Mouse (Mus musculus): ENCODE data around the gene Emilin1. TPM values are rescaled to one million over a fixed set of nuclear protein-coding genes. Genes with fewer than 3 reads are reported as not detected.

Emilin1 gene
- polyA plus RNA-seq, 1 experiment from 2014 or later, result 30.3 TPM

GRCm38 (mm10) chr5:30955751-30956150, 42.5 kb downstream of the Emilin1 start:
- no peak for ATAC-seq (ENCODE audit: low FRiP score)
- no peak overlapping the region for H3K9ac ChIP-seq (ENCODE audit: low read length)
- H3K4me3 ChIP-seq (ENCODE audit: low read depth, low read length), result no peak overlapping the region
- H3K27ac ChIP-seq (ENCODE audit: low read depth, low read length), result no peak overlapping the region
- WGBS, result 96% methylated on average over 6 of the region's 6 CpGs
- peaks cover 19% of the 10 kb centered on the region for H3K36me3 ChIP-seq (ENCODE audit: control insufficient read depth, insufficient read depth, low read length)
- no peak for DNase-seq (ENCODE audit: low spot score, missing footprints)
- H3K27me3 ChIP-seq (ENCODE audit: control insufficient read depth, insufficient read depth, low read length), result no peaks in the 10 kb centered on the region
- H3K9me3 ChIP-seq (ENCODE audit: control insufficient read depth, low read length), result no peaks in the 10 kb centered on the region
- H3K4me2 ChIP-seq, result no peak overlapping the region
- peaks cover 19% of the 10 kb centered on the region for H3K4me1 ChIP-seq (ENCODE audit: control insufficient read depth, insufficient read depth, low read length)

DNA sequence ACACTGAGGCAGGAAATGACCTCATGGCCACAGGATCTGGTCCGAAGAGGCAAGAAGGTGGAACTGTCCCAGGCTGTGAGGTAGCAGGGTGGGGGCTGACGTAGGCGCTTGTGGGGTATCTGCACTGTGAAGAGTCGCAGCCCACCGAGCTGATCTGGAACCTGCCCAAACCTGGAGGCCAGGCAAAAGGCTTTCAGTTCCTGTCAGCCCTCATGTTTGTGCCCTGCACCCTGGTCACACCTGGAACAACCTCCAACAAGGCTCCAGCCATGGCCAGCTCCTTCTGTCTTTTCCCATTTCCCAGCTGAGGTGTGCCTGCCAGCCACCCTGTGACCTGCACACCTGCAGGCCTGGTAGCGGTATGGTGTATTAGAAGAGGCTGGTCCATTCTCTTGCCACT, 44.7 kb downstream of the Emilin1 start:
- Histone ChIP-seq H3K9ac (ENCODE audit: low read length) (no peak overlapping the region), H3K4me3 (ENCODE audit: low read depth, low read length) (no peak overlapping the region), H3K9me3 (ENCODE audit: control insufficient read depth, low read length) (no peaks in the 10 kb centered on the region), H3K36me3 (ENCODE audit: control insufficient read depth, insufficient read depth, low read length) (peaks cover 19% of the 10 kb centered on the region), H3K27ac (ENCODE audit: low read depth, low read length) (no peak overlapping the region), H3K4me2 (no peak overlapping the region), H3K4me1 (ENCODE audit: control insufficient read depth, insufficient read depth, low read length) (peaks cover 19% of the 10 kb centered on the region), H3K27me3 (ENCODE audit: control insufficient read depth, insufficient read depth, low read length) (no peaks in the 10 kb centered on the region)
- 96% methylated on average over 6 of the region's 6 CpGs for WGBS
- DNase-seq (ENCODE audit: low spot score, missing footprints), result no peak
- ATAC-seq (ENCODE audit: low FRiP score), result no peak

GRCm38 (mm10) chr5:30959198-30959854, 46.1 kb downstream of the Emilin1 start:
- DNase-seq (ENCODE audit: low spot score, missing footprints) (no peak), ATAC-seq (ENCODE audit: low FRiP score) (no peak)
- Histone ChIP-seq H3K4me1 (ENCODE audit: control insufficient read depth, insufficient read depth, low read length) (peaks cover 19% of the 10 kb centered on the region), H3K9me3 (ENCODE audit: control insufficient read depth, low read length) (no peaks in the 10 kb centered on the region), H3K4me3 (ENCODE audit: low read depth, low read length) (peak overlapping the region; percentile 74), H3K9ac (ENCODE audit: low read length) (peak overlapping the region; percentile 76), H3K27ac (ENCODE audit: low read depth, low read length) (no peak overlapping the region), H3K27me3 (ENCODE audit: control insufficient read depth, insufficient read depth, low read length) (no peaks in the 10 kb centered on the region), H3K36me3 (ENCODE audit: control insufficient read depth, insufficient read depth, low read length) (peaks cover 17% of the 10 kb centered on the region), H3K4me2 (peak overlapping the region; percentile 88)
- 36% methylated on average over 19 of the region's 19 CpGs for WGBS

- Histone ChIP-seq H3K4me3 (ENCODE audit: low read depth, low read length) (peak within 1 kb of the TSS; percentile 74), H3K36me3 (ENCODE audit: control insufficient read depth, insufficient read depth, low read length) (peaks cover 14% of the 10 kb centered on the region), H3K9me3 (ENCODE audit: control insufficient read depth, low read length) (no peaks in the 10 kb centered on the region), H3K27ac (ENCODE audit: low read depth, low read length) (peak within 1 kb of the TSS; percentile 40; the same call in 1 of the 2 replicates), H3K9ac (ENCODE audit: low read length) (peak within 1 kb of the TSS; percentile 76), H3K4me1 (ENCODE audit: control insufficient read depth, insufficient read depth, low read length) (peaks cover 19% of the 10 kb centered on the region), H3K27me3 (ENCODE audit: control insufficient read depth, insufficient read depth, low read length) (no peaks in the 10 kb centered on the region), H3K4me2 (peak within 1 kb of the TSS; percentile 88)
- peak; percentile 95 for ATAC-seq (ENCODE audit: low FRiP score)
- under 1% methylated on average over 56 of the region's 56 CpGs for WGBS
- peak; percentile 100 for DNase-seq (ENCODE audit: low spot score, missing footprints)
Measured at GRCm38 (mm10) chr5:30959966-30960501, 46.8 kb downstream of the Emilin1 start, which contains the start of gene Preb. Preb (minus strand) TSS chr5:30960361.

GRCm38 (mm10) chr5:30960814-30961213, 47.6 kb downstream of the Emilin1 start:
- H3K27me3 ChIP-seq (ENCODE audit: control insufficient read depth, insufficient read depth, low read length), result no peaks in the 10 kb centered on the region

GRCm38 (mm10) chr5:30961545-30962505, 48.6 kb downstream of the Emilin1 start:
- Histone ChIP-seq H3K4me1 (ENCODE audit: control insufficient read depth, insufficient read depth, low read length) (peaks cover 19% of the 10 kb centered on the region), H3K27ac (ENCODE audit: low read depth, low read length) (no peak overlapping the region), H3K4me2 (no peak overlapping the region), H3K36me3 (ENCODE audit: control insufficient read depth, insufficient read depth, low read length) (peaks cover 9% of the 10 kb centered on the region), H3K27me3 (ENCODE audit: control insufficient read depth, insufficient read depth, low read length) (no peaks in the 10 kb centered on the region), H3K4me3 (ENCODE audit: low read depth, low read length) (no peak overlapping the region), H3K9me3 (ENCODE audit: control insufficient read depth, low read length) (no peaks in the 10 kb centered on the region), H3K9ac (ENCODE audit: low read length) (no peak overlapping the region)
- ATAC-seq (ENCODE audit: low FRiP score) (no peak), DNase-seq (ENCODE audit: low spot score, missing footprints) (no peak)
- 83% methylated on average over 10 of the region's 10 CpGs for WGBS

More at GRCm38 (mm10) chr5:30960814-30961213, 47.6 kb downstream of the Emilin1 start:
- 86% methylated on average over 2 of the region's 2 CpGs for WGBS
- Histone ChIP-seq H3K4me2 (peak overlapping the region; percentile 88), H3K9me3 (ENCODE audit: control insufficient read depth, low read length) (no peaks in the 10 kb centered on the region), H3K4me1 (ENCODE audit: control insufficient read depth, insufficient read depth, low read length) (peaks cover 19% of the 10 kb centered on the region), H3K4me3 (ENCODE audit: low read depth, low read length) (peak overlapping the region; percentile 74; the same call in 1 of the 2 replicates), H3K36me3 (ENCODE audit: control insufficient read depth, insufficient read depth, low read length) (peaks cover 9% of the 10 kb centered on the region), H3K9ac (ENCODE audit: low read length) (peak overlapping the region; percentile 76), H3K27ac (ENCODE audit: low read depth, low read length) (no peak overlapping the region)
- no peak for DNase-seq (ENCODE audit: low spot score, missing footprints)
- no peak for ATAC-seq (ENCODE audit: low FRiP score)

GRCm38 (mm10) chr5:30963916-30964315, 50.7 kb downstream of the Emilin1 start:
- WGBS, result 35% methylated on average over 3 of the region's 3 CpGs
- Histone ChIP-seq H3K27ac (ENCODE audit: low read depth, low read length) (no peak overlapping the region), H3K4me3 (ENCODE audit: low read depth, low read length) (no peak overlapping the region), H3K36me3 (ENCODE audit: control insufficient read depth, insufficient read depth, low read length) (no peaks in the 10 kb centered on the region), H3K27me3 (ENCODE audit: control insufficient read depth, insufficient read depth, low read length) (no peaks in the 10 kb centered on the region), H3K4me1 (ENCODE audit: control insufficient read depth, insufficient read depth, low read length) (peaks cover 6% of the 10 kb centered on the region), H3K4me2 (no peak overlapping the region), H3K9ac (ENCODE audit: low read length) (no peak overlapping the region), H3K9me3 (ENCODE audit: control insufficient read depth, low read length) (no peaks in the 10 kb centered on the region)
- no peak for DNase-seq (ENCODE audit: low spot score, missing footprints)
- no peak for ATAC-seq (ENCODE audit: low FRiP score)

DNA sequence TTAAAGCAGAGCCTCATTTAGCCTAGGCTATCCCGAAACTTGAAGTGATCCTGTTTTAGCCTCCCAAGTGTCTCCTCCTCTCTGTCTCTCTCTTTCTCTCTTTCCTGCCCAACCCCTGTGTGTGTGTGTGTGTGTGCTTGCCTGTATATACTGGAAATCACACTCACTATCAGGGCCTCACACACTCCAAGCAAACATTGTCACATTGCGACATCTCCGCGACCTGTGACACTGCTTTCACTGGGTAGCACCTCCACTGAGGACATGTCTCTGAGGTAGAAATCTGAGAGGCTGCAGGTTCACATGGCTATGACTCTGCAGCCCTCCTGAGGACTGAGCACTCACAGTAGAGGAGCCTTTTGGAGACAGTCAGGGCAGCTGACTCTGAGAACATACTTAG, 53.0 kb downstream of the Emilin1 start:
- H3K4me3 ChIP-seq (ENCODE audit: low read depth, low read length), result no peak overlapping the region
- no peak overlapping the region for H3K4me2 ChIP-seq
- no peaks in the 10 kb centered on the region for H3K4me1 ChIP-seq (ENCODE audit: control insufficient read depth, insufficient read depth, low read length)
- no peak overlapping the region for H3K27ac ChIP-seq (ENCODE audit: low read depth, low read length)
- H3K9me3 ChIP-seq (ENCODE audit: control insufficient read depth, low read length), result no peaks in the 10 kb centered on the region
- H3K36me3 ChIP-seq (ENCODE audit: control insufficient read depth, insufficient read depth, low read length), result no peaks in the 10 kb centered on the region
- H3K9ac ChIP-seq (ENCODE audit: low read length), result no peak overlapping the region
- H3K27me3 ChIP-seq (ENCODE audit: control insufficient read depth, insufficient read depth, low read length), result no peaks in the 10 kb centered on the region
- WGBS, result 86% methylated on average over 4 of the region's 4 CpGs
- ATAC-seq (ENCODE audit: low FRiP score), result no peak
- DNase-seq (ENCODE audit: low spot score, missing footprints), result no peak

Measured in midbrain, embryonic 11.5 days (tissue).